Mouse (Mus musculus): ENCODE data around the gene Coa5.

DNA sequence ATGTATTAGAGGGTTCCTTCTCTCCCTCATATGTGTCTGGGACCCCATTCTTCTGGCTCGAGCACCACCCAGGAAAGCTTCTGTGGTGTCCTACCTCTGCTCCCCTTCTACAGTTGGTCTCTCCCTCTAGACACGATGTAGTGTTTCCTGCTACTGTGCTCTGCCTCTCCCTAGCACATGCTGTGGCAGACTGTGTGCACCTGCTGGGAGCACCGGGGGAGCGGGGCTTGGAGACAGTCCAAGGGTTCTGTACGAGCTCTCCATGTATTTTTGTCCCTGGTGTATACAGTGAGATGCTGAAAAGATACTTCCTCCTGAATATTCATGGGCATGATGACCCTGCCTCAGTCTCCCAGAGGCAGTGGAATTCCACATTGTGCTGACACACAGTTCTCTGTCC, 36.7 kb downstream of the Coa5 start:
- TF ChIP-seq EP300 (IDR thresholded peaks at IDR 0.05; ENCODE audit: low read depth in 1 of 2, low read length in 2 of 2) (no peak), CTCF (IDR thresholded peaks at IDR 0.05 in 2 of 3, conservative IDR thresholded peaks at IDR 0.05 in 1 of 3; ENCODE audit: control insufficient read depth in 1 of 3, insufficient read depth in 1 of 3, low read depth in 2 of 3, low read length in 3 of 3, poor library complexity in 1 of 3, severe bottlenecking in 1 of 3) (no peak), GABPA (IDR thresholded peaks at IDR 0.05; ENCODE audit: low read depth, low read length) (no peak), TAL1 (IDR thresholded peaks at IDR 0.05; ENCODE audit: low read length) (no peak), ZC3H11A (IDR thresholded peaks at IDR 0.05; ENCODE audit: low read depth, low read length) (no peak), JUND (IDR thresholded peaks at IDR 0.05; ENCODE audit: low read depth, low read length) (no peak), MYB (IDR thresholded peaks at IDR 0.05; ENCODE audit: low read depth, low read length) (no peak), POLR2A (IDR thresholded peaks at IDR 0.05; ENCODE audit: control insufficient read depth in 1 of 2, insufficient read depth in 1 of 2, low read depth in 1 of 2, low read length in 2 of 2, poor library complexity in 1 of 2) (no peak), NRF1 (IDR thresholded peaks at IDR 0.05; ENCODE audit: insufficient read depth, low read depth, low read length, poor library complexity, severe bottlenecking) (no peak), NELFE (IDR thresholded peaks at IDR 0.05; ENCODE audit: low read depth, low read length) (no peak), USF2 (IDR thresholded peaks at IDR 0.05; ENCODE audit: borderline replicate concordance in 1 of 2, insufficient read depth in 1 of 2, low read depth in 1 of 2, low read length in 2 of 2) (no peak), POLR2AphosphoS5 (IDR thresholded peaks at IDR 0.05; ENCODE audit: borderline replicate concordance, low read depth, low read length) (no peak), CHD2 (IDR thresholded peaks at IDR 0.05; ENCODE audit: low read length) (no peak), MAZ (IDR thresholded peaks at IDR 0.05; ENCODE audit: low read depth, low read length) (no peak)

Data from MEL (cell line).